Mouse (Mus musculus): ENCODE results near the gene Kifc5b. TPM values are rescaled to one million over a fixed set of nuclear protein-coding genes. Genes with fewer than 3 reads are reported as not detected.

The Kifc5b gene
- total RNA-seq, 2 experiments from 2014 or later: 0.37 to 0.43 TPM

DNA sequence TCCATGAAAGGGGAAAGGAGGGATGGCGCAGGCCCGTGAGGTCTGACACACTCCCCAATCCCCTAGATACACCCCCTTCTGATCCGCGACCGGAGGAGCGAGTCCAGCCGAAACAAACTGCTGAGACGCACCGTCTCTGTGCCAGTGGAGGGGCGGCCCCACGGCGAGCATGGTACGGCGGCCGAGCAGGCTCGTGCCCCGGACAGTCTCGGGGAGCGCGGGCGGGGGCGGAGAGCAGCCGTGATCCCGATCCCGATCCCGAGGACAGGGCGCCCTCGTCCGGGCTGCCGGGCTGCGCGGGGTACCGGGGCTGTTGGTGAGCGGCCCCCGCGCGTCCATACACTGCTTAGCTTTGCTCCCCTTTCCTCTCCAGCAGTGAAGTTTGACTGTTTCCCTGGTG is 29.7 kb downstream of the Kifc5b start:
- DNase-seq (ENCODE audit: low spot score): peak; percentile 84

- DNase-seq (ENCODE audit: low spot score): no peak
These were observed 30.6 kb downstream of the Kifc5b start for GRCm38 (mm10) chr17:26947231-26948100.

DNA sequence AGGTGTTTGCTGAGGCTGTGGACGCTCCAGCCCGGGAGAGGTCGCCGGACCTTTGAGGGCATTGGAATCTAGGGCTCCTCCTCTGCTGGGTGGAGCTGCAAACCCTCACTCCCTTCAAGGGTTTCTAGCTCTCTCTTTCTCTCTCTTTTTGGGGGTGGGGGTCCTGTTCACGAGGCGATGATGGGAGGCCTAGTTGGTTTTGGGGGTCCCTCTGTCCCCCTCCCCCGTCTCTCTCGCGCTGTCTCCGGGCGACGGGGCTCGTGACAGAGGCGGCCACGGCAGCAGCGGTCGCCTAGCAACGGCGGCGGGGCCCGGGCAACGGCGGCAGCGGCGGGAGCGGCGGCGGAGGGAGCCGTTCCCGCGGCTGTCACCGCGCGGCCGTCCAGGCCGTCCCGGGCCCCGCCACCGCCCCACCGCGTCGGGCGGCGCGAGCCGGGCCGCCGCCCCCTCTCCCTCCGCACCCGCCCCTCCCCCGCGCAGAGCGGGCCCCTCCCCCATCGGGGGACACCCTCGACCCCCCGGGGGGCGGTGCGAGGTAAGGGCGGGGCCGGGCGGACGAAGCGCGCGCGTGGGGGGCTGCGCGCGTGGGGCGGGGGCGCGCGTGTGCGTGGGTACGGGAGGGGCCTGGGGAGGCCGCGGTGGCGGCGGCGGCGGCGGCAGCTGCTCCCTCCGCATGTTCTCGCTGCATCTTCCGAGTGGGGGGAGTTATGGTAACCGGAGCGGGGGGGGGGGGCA is 31.6 kb downstream of the Kifc5b start:
- DNase-seq (ENCODE audit: low spot score): no peak

GRCm38 (mm10) chr17:26949051-26949577 is 32.2 kb downstream of the Kifc5b start:
- no peak for DNase-seq (ENCODE audit: low spot score)

DNA sequence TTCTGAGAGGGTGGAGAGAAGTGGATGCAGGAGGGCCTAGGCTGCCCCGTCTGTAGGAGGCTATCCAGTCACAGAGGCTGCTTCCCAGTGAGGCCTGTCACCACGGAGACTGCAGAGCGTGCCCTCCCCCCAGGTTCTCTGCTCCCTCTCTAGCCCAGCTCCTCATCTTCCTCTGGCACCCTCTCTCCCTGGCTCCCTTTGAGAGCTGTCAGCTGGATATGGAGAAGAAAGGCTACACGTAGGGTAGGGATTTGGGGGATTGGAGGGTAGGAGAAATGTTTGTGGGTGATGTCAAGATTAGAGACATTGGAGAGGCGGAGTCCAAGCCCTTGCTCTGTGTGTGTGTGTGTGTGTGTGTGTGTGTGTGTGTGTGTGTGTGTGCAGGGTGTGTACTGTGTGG is 33.0 kb downstream of the Kifc5b start:
- no peak for DNase-seq (ENCODE audit: low spot score)

DNA sequence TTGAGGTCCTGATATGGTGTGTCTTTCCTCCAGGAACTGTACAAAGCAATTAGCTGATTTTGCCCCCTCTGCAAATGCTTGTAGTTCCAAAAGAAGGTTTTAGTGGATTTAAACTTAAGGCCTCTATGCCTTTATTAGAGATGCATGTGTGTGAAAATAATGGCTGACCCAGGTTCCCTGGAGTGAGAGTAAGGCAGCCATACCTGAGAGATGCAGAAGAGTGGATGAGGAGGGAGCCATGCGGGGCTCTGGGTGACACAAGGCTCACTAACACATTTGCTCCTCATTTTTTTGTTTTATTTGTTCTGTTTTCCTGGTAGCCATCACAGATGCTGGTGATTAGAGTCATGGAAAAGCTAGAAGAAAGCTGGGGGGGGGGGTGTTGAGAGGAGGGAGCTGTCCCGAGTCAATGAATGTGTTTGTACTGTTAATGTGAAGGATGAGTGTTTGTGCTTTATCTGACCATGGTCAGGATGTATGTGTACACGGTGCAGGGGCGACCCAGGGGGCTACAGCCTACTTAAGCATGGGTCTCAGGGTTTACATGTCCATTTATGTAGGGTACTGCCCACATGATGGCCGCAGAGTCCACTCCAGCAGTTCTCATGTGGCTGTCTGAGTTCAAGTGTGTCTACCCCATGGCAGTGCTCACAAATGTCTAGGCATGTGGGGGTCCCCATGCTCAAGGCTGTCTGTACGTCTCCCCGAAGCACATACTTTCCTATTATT is 33.8 kb downstream of the Kifc5b start:
- no peak for DNase-seq (ENCODE audit: low spot score)

DNA sequence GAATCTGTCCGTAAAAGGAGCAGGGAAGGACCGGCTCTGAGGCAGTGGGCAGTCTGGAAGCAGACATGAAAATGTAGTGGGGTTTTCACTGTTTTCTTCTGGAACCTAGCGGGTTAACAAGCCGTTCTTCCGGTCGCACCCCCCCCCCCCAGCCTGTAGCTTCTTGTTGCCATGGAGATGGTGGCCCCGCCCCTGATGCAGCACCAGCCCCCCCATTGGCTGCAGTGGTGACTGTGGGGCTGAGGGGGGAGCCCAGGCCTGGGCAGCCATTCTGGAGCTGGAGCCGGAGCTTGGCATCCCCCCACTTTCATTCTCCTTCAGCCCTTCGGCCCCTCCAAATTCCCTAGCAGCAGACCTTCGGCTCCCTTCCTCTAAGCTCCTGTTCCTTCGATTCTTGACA is 34.5 kb downstream of the Kifc5b start:
- peak; percentile 48 for DNase-seq (ENCODE audit: low spot score)

- no peak for DNase-seq (ENCODE audit: low spot score)
These were observed 35.3 kb downstream of the Kifc5b start for GRCm38 (mm10) chr17:26951952-26952877.

DNA sequence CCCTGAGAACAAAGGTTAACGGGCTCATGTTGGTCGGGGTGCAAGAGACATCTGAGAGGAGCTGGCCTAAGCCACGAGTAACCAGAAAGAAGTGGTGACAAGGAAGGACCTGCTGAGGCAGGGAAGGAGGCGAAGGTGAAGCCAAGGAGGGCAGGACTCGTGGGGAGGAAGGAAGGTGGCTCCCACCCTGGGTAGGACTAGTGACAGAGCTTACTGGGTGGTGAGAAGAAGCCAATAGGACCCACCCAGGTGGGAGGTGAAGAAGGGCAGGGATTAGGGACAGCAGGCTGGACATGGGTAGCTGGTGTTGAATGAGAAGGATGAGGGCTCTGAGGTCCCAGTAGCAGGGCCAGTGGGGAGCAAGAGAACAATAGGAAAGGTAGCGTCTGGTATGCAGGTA is 36.3 kb downstream of the Kifc5b start:
- no peak for DNase-seq (ENCODE audit: low spot score)

- peak; percentile 38 for DNase-seq (ENCODE audit: low spot score)
These were observed 36.8 kb downstream of the Kifc5b start for GRCm38 (mm10) chr17:26953726-26954125.

DNA sequence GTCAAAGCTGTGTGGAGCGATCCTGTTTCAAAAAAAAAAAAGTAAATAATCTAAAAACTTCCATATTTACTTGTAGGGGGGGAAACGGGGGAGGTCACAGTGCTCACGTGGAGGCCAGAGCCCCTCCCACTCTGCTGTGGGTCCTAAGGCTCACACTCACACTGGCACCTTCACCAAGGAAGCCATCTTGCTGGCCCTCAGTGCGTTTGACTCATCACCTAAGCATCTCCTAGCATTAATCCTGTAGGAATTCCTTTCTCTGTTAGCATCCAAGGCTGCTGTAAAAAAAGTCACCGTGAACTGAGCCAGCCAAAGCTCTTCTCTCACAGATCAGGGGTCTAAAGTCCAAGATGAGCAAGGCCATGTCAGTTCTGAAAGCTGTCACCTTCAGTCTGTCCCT is 39.4 kb downstream of the Kifc5b start:
- DNase-seq (ENCODE audit: low spot score): no peak

- no peak for DNase-seq (ENCODE audit: low spot score)
These were observed 40.0 kb downstream of the Kifc5b start for GRCm38 (mm10) chr17:26956895-26957294.

GRCm38 (mm10) chr17:26957872-26958271 is 41.0 kb downstream of the Kifc5b start:
- no peak for DNase-seq (ENCODE audit: low spot score)

GRCm38 (mm10) chr17:26958880-26959279 is 42.0 kb downstream of the Kifc5b start:
- no peak for DNase-seq (ENCODE audit: low spot score)

- no peak for DNase-seq (ENCODE audit: low spot score)
These were observed 42.9 kb downstream of the Kifc5b start for GRCm38 (mm10) chr17:26959815-26960214.

GRCm38 (mm10) chr17:26961572-26962240 is 44.8 kb downstream of the Kifc5b start:
- DNase-seq (ENCODE audit: low spot score): no peak

GRCm38 (mm10) chr17:26966993-26967392 is 50.1 kb downstream of the Kifc5b start:
- no peak for DNase-seq (ENCODE audit: low spot score)

- DNase-seq (ENCODE audit: low spot score): no peak
These were observed 50.6 kb downstream of the Kifc5b start for GRCm38 (mm10) chr17:26967477-26967876.

DNA sequence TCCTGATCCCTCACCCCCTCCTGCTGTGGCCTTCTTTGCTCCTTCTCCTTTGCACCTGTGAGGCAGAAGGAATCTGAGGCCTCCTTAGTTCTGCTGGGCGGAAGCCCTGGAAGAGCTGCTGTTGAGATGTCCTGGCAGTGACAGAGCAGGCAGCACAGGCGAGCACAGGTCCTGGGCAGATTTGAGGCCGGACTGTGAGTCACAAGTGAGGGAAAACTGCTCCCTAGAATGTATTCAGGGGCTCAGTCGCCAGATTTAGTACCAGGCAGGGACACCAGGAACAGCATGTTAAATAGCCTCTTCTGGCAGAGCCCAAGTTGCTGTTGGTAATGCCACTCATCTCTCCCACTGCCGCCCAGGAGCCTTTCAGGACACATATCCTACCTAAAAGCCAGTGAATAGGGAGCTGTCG is 51.3 kb downstream of the Kifc5b start:
- DNase-seq (ENCODE audit: low spot score): no peak

- DNase-seq (ENCODE audit: low spot score): no peak
These were observed 52.4 kb downstream of the Kifc5b start for GRCm38 (mm10) chr17:26969257-26969656.
